Mouse (Mus musculus) hindbrain, embryonic 16.5 days (tissue): ENCODE results near the gene Kidins220. TPM values are rescaled to one million over a fixed set of nuclear protein-coding genes. Genes with fewer than 3 reads are reported as not detected.

ENCODE experiments used
- ATAC-seq: fragments of 200-750 bp; cut with Nextera tagmentation; 2 replicates; pipeline ENCODE4 v1.8.0; 2017; ENCODE audit warnings: moderate TSS enrichment, moderate library complexity
- H3K27ac ChIP-seq: fragments of 300-500 bp; sonication (generic); 2 replicates; pipeline ENCODE4 v1.5.1; 2014; ENCODE audit warnings: low read depth, mild to moderate bottlenecking, control low read depth, low read length, moderate library complexity
- H3K27me3 ChIP-seq: fragments of 300-500 bp; sonication (generic); replicated peaks from 2 replicates; pipeline ENCODE4 v1.6.1; 2014; ENCODE audit warnings: low read length; ENCODE audit not compliant: control insufficient read depth, insufficient read depth
- H3K36me3 ChIP-seq: fragments of 300-500 bp; sonication (generic); 2 replicates; pipeline ENCODE4 v1.6.1; 2014; ENCODE audit warnings: mild to moderate bottlenecking, low read length, moderate library complexity, mixed read lengths; ENCODE audit not compliant: control insufficient read depth, insufficient read depth
- H3K4me1 ChIP-seq: fragments of 300-500 bp; sonication (generic); 2 replicates; pipeline ENCODE4 v1.6.1; 2014; ENCODE audit warnings: low read depth, low read length; ENCODE audit not compliant: control insufficient read depth, insufficient read depth
- H3K4me2 ChIP-seq: fragments of 300-500 bp; sonication (generic); 2 replicates; pipeline ENCODE4 v1.6.1; 2014; ENCODE audit warnings: mild to moderate bottlenecking, low read length, control low read depth, moderate library complexity
- H3K4me3 ChIP-seq: fragments of 300-500 bp; sonication (generic); 2 replicates; pipeline ENCODE4 v1.5.1; 2014; ENCODE audit warnings: mild to moderate bottlenecking, low read length, control low read depth, moderate library complexity
- H3K9ac ChIP-seq: fragments of 300-500 bp; sonication (generic); 2 replicates; pipeline ENCODE4 v1.6.1; 2014; ENCODE audit warnings: low read depth, mild to moderate bottlenecking, control low read depth, low read length, moderate library complexity
- H3K9me3 ChIP-seq: fragments of 300-500 bp; sonication (generic); 2 replicates; pipeline ENCODE4 v1.6.1; 2014; ENCODE audit warnings: mild to moderate bottlenecking, low read length, moderate library complexity; ENCODE audit not compliant: control insufficient read depth
- WGBS: fragments of 180-500 bp; shearing (Covaris S2); extraction: QIAGEN DNeasy Blood & Tissue Kit; methylation state at CpG from one replicate; pipeline ENCODE4 v1.1.7; 2014; 5-methylcytosine and 5-hydroxymethylcytosine counted together
- polyA plus RNA-seq: library from polyadenylated mRNA; unstranded; fragments of >200 nt; fragmentation: Nextera tagmentation; extraction: Ambion mirVana; gene quantifications from 2 replicates; pipeline ENCODE4 v1.2.1, GENCODE M21; 2015

Kidins220 gene
- polyA plus RNA-seq, 1 experiment from 2014 or later: 114 TPM

DNA sequence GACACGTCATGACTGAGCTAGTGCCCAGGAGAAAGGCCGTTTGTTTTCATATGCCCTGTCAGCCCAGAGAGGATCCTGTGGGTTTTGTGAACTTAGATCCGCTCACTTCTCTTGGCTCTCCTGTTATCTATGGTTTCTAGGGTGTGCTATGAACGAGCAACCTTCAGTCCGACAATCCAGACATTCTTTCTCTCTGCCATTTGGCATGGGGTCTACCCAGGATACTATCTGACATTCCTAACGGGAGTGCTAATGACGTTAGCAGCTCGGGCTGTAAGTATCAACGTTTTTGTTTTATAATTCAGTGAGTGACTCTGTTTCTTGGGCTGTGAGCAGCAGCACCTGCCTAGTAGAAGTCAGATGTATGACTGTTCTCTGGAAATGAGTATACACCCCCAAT is 19.6 kb upstream of the Kidins220 start:
- H3K36me3 ChIP-seq: peaks cover 26% of the 10 kb centered on the region

DNA sequence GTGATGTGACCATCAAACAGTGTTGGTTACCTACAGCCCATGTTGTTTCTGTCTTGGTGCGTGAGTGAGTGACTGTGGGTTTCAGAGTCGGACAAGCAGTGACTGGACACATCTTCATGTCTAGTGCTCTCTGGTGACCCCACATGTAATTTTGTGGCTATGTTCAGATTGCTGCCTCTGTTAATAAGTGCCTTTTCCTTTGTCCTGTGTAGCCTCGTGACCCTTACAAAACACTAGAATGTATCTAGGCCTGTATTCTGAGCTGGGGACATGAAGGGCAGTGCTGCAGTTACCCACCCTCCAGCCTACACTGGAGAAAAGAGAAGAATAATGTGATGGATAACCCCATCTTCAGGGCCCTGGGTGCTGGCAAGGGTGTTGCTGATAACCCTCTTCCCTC is 16.2 kb upstream of the Kidins220 start:
- Histone ChIP-seq H3K4me3 (no peak overlapping the region), H3K27ac (no peak overlapping the region), H3K4me1 (no peaks in the 10 kb centered on the region), H3K4me2 (no peak overlapping the region), H3K36me3 (peaks cover 15% of the 10 kb centered on the region), H3K9me3 (no peaks in the 10 kb centered on the region), H3K9ac (no peak overlapping the region), H3K27me3 (no peaks in the 10 kb centered on the region)
- 88% methylated on average over 3 of the region's 3 CpGs for WGBS
- ATAC-seq: no peak

More for the DNA sequence above, 19.6 kb upstream of the Kidins220 start:
- H3K9ac ChIP-seq: no peak overlapping the region
- no peak overlapping the region for H3K4me3 ChIP-seq
- no peaks in the 10 kb centered on the region for H3K9me3 ChIP-seq
- no peak for ATAC-seq
- whole genome bisulfite sequencing: 88% methylated on average over 9 of the region's 9 CpGs
- no peak overlapping the region for H3K4me2 ChIP-seq
- H3K4me1 ChIP-seq: no peaks in the 10 kb centered on the region
- H3K27me3 ChIP-seq: no peaks in the 10 kb centered on the region
- H3K27ac ChIP-seq: no peak overlapping the region

DNA sequence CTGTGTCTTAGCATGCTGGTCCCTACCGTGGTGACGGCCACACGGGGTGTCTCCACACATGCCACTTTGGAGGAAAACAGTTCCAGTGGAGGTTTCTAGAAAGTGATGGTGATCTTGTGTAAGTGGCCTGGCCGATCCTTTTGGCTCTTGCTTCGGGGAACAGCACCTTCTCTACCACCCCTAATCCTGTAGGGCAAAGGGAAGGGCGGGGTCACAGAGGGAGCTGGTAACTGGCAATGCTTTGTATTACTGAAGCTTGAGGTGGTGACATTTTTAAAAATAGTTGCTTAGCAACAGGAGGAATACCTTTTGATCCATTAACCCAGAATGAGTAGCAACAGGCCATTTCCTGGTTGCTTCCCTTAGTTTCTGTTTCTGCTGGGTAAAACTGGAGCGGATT is 12.9 kb upstream of the Kidins220 start:
- Histone ChIP-seq H3K27me3 (no peaks in the 10 kb centered on the region), H3K36me3 (0 out of 2 replicates have a peak, but pooled peaks cover 2% of the 10 kb centered on the region), H3K4me1 (no peaks in the 10 kb centered on the region), H3K27ac (no peak overlapping the region), H3K9ac (no peak overlapping the region), H3K4me2 (no peak overlapping the region), H3K4me3 (no peak overlapping the region), H3K9me3 (no peaks in the 10 kb centered on the region)
- no peak for ATAC-seq
- WGBS: 91% methylated on average over 7 of the region's 7 CpGs

DNA sequence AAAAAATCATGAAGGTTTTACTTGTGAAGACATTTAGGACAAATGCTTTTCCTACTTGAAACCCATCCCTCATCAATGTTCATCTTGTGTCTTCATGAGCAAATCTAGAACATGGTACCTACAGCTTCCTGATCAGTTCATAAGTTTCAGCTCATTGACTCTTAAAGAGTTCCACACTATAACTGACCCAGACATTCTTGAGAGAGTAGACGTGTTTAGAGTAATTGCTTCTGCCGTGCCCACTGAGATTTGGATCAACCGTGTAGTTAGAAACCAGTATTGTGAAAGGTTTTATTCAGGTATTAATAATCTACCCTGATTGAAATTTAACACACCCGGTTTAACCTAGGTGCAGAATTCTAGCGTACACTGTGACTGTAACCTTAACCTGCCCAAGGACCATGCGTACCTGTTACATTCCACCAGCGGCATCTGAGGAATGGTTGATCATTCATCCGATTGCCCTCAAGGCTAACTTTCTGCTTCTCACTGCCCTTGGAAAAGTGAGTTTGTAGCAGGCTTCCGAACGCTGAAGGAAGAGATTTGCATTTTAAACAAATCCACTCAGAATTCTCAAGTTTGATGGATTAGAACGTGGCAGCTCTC is 12.3 kb upstream of the Kidins220 start:
- 86% methylated on average over 11 of the region's 11 CpGs for WGBS
- ATAC-seq: no peak

DNA sequence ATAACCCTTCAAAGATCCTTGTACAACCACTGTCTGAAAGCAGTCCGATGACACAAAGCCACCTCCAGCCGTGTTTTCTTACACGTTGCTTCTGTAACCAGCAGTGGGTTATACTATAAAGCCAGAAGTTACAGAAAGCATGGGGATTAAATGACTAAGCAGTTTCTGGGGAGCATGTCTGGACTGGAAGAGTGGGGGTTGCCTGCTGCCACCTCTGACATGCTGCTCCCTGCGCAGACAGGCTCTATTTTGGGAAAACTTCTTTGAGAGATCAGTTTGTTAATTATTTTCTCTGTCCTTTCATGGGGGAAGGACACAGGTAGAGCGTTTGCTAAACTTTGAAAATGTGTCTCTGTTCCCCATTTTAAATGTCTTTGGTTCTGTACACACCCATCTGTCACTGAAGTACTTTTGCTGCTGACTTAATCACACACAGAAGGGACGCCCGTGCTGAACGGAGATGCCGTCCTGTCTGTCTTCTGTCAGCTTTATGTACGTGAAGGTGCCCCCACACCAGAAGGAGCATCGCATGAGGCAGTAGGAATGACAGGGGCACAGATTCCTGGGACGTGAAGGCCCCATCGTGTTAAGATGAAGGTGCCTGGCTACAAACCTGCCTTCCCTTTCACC is 11.2 kb upstream of the Kidins220 start:
- Histone ChIP-seq H3K4me3 (no peak overlapping the region), H3K4me2 (no peak overlapping the region), H3K27ac (no peak overlapping the region), H3K27me3 (no peaks in the 10 kb centered on the region), H3K9ac (no peak overlapping the region), H3K36me3 (no peaks in the 10 kb centered on the region), H3K9me3 (no peaks in the 10 kb centered on the region), H3K4me1 (no peaks in the 10 kb centered on the region)
- no peak for ATAC-seq
- WGBS: 70% methylated on average over 13 of the region's 13 CpGs

More for the DNA sequence above, 12.3 kb upstream of the Kidins220 start:
- Histone ChIP-seq H3K9ac (no peak overlapping the region), H3K4me2 (no peak overlapping the region), H3K4me1 (no peaks in the 10 kb centered on the region), H3K4me3 (no peak overlapping the region), H3K27ac (no peak overlapping the region), H3K36me3 (no peaks in the 10 kb centered on the region), H3K9me3 (no peaks in the 10 kb centered on the region), H3K27me3 (no peaks in the 10 kb centered on the region)

DNA sequence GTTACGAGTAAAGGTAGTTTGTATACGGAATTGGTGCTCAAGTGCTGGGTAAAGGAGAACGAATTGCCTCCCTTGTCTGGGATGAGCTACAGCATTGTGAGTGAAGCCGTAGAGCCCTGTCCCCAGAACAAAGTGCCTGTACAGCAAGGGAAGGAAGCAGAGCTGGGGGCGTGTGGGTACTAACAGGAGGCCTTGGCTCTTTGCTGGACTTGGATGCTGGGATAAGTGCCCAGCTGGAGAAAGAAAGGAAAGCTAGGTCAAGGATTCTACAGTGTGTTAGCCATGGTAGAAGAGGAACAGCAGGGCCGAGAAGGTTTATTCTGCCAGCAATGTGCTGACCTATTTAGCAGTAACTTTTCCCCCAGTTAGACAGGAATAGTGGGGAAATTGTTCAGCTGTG is 9.3 kb upstream of the Kidins220 start:
- WGBS: 71% methylated on average over 6 of the region's 6 CpGs
- H3K4me3 ChIP-seq: no peak overlapping the region
- H3K27me3 ChIP-seq: no peaks in the 10 kb centered on the region
- H3K36me3 ChIP-seq: no peaks in the 10 kb centered on the region
- ATAC-seq: peak; percentile 74; the same call in 1 of the 2 replicates
- H3K4me1 ChIP-seq: no peaks in the 10 kb centered on the region
- no peaks in the 10 kb centered on the region for H3K9me3 ChIP-seq
- no peak overlapping the region; the same call in 1 of the 2 replicates for H3K27ac ChIP-seq
- no peak overlapping the region for H3K9ac ChIP-seq
- no peak overlapping the region for H3K4me2 ChIP-seq

DNA sequence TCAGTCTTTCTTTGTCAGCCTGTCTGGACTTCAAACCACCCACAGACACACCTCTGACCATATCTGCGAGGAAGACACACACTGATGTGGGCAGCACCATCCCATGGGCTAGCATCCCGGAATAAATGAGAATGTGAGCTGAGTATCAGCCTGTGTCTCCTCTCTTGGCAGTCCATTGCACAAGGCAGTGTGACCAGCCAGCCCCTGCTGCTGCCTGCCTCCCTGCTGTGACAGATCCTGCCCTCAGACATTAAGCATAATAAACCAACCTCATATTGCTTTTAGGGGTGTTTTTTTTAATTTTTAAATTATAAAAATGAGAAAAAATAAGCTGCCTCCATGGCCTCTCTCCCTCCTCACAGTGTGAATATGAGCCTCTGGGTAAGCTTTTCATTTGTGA is 8.7 kb upstream of the Kidins220 start:
- Histone ChIP-seq H3K4me2 (no peak overlapping the region), H3K27me3 (no peaks in the 10 kb centered on the region), H3K9ac (no peak overlapping the region), H3K4me1 (no peaks in the 10 kb centered on the region), H3K27ac (peak overlapping the region; percentile 9; the same call in 1 of the 2 replicates), H3K9me3 (no peaks in the 10 kb centered on the region), H3K4me3 (no peak overlapping the region), H3K36me3 (no peaks in the 10 kb centered on the region)
- ATAC-seq: 0 out of 2 replicates have a peak, but pooled peaks have one; percentile 4
- WGBS: 91% methylated on average over 2 of the region's 2 CpGs

DNA sequence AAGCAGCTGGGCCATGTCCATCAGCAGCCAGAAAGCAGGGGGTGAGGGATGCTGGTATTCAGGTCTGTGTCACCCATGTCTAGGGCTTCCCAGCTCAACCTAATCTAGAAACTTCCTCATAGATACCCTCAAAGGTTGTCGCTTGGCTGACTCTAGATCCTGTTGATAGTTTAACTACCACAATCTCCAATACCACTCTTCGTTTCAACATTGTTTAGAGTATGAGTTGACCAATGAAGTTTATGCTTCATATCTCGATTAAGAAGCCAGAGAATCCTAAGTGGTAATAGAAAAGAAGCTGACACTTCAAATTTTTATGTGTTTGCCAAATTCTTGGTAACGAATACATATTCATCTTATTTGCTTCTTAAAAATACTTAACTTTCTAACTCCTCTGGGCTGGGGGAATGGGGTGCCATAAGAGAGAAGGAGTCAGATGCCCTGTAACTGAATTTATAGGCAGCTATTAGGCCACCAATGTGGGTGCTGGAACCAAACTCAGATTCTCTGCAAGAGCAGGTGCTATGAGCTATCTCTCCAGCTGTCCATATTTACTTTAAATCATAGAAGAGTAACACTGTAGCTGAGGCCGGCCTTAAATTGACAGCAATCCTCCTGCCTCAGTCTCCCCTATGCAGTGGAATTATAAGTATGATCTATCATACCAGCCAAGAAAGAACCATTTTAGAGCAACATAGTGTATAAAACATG is 3.1 kb upstream of the Kidins220 start:
- no peak overlapping the region for H3K4me2 ChIP-seq
- no peak overlapping the region for H3K27ac ChIP-seq
- H3K9me3 ChIP-seq: no peaks in the 10 kb centered on the region
- ATAC-seq: no peak
- 91% methylated on average over 5 of the region's 5 CpGs for WGBS
- no peak overlapping the region for H3K4me3 ChIP-seq
- no peaks in the 10 kb centered on the region for H3K36me3 ChIP-seq
- no peaks in the 10 kb centered on the region for H3K27me3 ChIP-seq
- no peak overlapping the region for H3K9ac ChIP-seq
- peaks cover under 1% of the 10 kb centered on the region for H3K4me1 ChIP-seq
